Mouse (Mus musculus) embryonic stem cell, embryonic (primary cell): ENCODE results near the gene Mpig6b.

Experiments
- CTCF ChIA-PET, 4 experiments: fragments of 300-600 bp in 2 of 4; fragments of 350-600 bp in 2 of 4; sonication (Branson Sonifier 250); formaldehyde crosslinking; loops; one replicate each; lab custom pipeline; 2022; ENCODE audit warnings: inconsistent platforms in 2 of 4; lab: Charles Lee
- POLR2A ChIA-PET, 4 experiments: fragments of 300-600 bp in 2 of 4; fragments of 350-600 bp in 2 of 4; sonication (Branson Sonifier 250); formaldehyde crosslinking; loops; one replicate each; lab custom pipeline; 2022; ENCODE audit warnings: antibody characterized with exemption in 4 of 4, inconsistent platforms in 1 of 4; lab: Charles Lee

The Mpig6b gene

DNA sequence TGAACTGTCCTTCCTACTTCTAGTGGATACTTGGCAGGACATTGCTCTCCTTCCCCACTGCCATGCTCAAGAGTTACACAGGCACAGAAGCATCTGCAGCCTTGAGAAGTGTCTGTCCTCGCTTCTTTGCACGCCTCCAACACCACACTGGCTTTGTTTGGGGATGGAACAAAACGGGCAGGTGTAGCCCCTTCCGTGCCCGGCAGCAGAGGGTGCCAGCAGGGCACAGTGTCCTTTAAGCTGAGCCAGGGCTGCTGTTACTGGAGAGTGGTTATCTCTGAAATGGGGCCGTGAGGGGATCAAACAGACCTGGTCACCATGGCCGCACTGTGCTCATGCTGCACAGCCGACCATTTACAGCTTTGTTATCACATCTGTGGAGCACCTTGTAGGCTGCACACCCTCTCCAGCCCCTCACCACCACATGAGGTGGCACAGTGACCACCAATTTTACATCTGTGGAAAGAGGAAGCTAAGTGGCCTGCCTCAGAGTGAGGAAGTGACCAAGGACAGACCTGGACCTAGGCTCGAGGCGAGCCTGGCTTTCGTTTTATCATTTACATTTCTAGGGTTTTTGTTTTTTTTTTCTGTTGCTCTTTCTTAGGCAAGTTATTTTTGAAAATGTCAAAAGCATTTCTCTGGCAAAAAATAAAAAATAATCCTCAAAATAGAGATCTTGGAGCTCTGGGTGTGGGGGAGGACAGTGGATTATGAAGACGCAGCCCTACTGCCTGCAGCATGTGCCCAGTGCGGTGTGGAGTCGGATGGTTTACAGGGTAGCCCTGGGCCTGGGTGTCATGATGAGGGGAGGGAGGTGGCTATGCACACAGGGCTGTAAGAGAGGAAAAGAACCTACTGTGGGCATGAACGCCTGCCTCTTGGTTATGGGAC lies 28.7 kb upstream of the Mpig6b start:
- POLR2A ChIA-PET: interaction anchor here in 3 of 4 experiments (0.7 to 1.6 kb wide), 8 partner anchors 11 to 143 kb away, joined by 3 to 4 read pairs (median 3); partner anchors contain the start of genes Csnk2b (in 1 of the 3), Ddah2 (in 1 of the 3), Gpank1 (in 1 of the 3) and Ly6g6e (in 1 of the 3)
- CTCF ChIA-PET: no interaction called here

DNA sequence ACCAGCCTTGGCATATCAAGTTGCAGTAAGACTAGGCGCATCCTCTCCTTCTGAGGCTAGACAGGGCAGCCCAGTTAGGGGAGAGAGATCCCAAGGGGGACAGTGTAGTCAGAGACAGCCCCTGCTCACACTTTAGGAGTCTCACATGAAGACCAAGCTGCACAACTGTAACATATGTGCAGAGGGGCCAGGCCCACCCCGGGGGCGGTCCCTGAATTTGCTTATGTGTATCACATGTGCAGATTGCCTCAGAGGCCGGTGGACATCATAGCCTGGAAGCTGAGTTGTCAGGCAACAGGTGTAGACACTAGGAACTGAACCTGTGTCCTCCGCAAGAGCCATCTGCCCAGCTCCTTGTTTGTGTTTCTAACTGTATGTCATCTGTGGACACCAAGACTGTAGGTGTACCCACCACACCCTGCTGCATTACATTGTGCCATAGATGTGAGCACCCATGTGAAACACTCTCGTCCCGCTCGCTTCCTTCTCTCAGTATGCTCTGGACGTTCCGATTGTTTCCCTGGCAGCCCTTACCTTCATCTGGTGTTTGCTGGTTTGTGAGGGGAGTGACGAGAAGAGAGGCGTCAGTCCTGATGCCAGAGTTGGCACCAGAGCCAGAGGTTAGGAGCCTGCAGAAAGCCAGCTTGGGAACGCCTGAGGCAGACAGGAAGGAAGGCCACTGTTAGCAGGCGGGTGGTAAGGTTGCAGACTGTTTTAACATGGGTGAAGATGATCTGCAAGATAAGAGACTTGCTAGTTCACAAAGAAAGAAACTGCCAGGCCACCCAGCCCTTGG lies 26.6 kb upstream of the Mpig6b start:
- POLR2A ChIA-PET: interaction anchor here in 2 of 4 experiments (0.5 to 1.5 kb wide), 3 partner anchors 14 to 140 kb away, joined by 3 read pairs; no protein-coding TSS in a partner anchor
- CTCF ChIA-PET: interaction anchor here in 2 of 4 experiments (0.6 to 1.0 kb wide), 2 partner anchors 76 kb away, joined by 3 read pairs; no protein-coding TSS in a partner anchor

GRCm38 (mm10) chr17:35090166-35090932 lies 24.4 kb upstream of the Mpig6b start:
- CTCF ChIA-PET: interaction anchor here in 2 of 4 experiments (0.7 to 1.1 kb wide), 2 partner anchors 78 to 79 kb away, joined by 3 read pairs; no protein-coding TSS in a partner anchor
- POLR2A ChIA-PET: interaction anchor here in 1 of 4 experiments (0.6 to 3.1 kb wide), 4 partner anchors 10 to 64 kb away, joined by 3 to 11 read pairs (median 4); partner anchors contain the start of genes Csnk2b, Gpank1 and Ly6g6e

GRCm38 (mm10) chr17:35088825-35089644 lies 23.1 kb upstream of the Mpig6b start, which contains the start of gene Abhd16a:
Gene Abhd16a, plus strand, starts transcription at chr17:35089263.
- POLR2A ChIA-PET: interaction anchor here (0.6 to 3.1 kb wide), 31 partner anchors 8 to 217 kb away, joined by 3 to 11 read pairs (median 3); partner anchors contain the start of genes Csnk2b (in 2 of the 4), Gpank1 (in 2 of the 4), D17H6S53E (in 1 of the 4) and Ddah2 (in 1 of the 4)
- CTCF ChIA-PET: interaction anchor here (0.6 to 4.7 kb wide), 32 partner anchors 9 to 952 kb away, joined by 3 to 28 read pairs (median 4); partner anchors contain the start of genes Ddah2 (in 2 of the 4), Ehmt2 (in 1 of the 4), Ly6g6d (in 1 of the 4) and Ly6g6e (in 1 of the 4)

DNA sequence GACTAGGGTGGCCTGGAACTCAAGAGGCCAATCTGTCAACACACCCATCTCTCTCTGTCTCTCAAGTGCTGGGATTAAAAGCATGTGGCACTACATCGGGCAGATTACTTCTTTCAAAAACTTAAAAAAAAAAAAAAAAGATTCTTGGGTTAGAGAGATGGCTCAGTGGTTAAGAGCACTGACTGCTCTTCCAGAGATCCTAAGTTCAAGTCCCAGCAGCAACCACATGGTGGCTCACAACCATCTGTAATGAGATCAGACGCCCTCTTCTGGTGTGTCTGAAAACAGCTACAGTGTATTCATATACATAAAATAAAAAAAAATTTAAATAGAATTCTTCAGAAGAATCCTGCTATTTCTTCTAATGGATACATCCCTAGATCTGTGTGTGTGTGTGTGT lies 22.2 kb upstream of the Mpig6b start:
- CTCF ChIA-PET: interaction anchor here (0.6 to 4.7 kb wide), 32 partner anchors 8 to 1100 kb away, joined by 3 to 28 read pairs (median 4); partner anchors contain the start of genes Ddah2 (in 2 of the 4), Ehmt2 (in 1 of the 4), Ly6g6d (in 1 of the 4) and Ly6g6e (in 1 of the 4)
- POLR2A ChIA-PET: interaction anchor here in 3 of 4 experiments (0.6 to 3.1 kb wide), 28 partner anchors 9 to 484 kb away, joined by 3 to 11 read pairs (median 4); partner anchors contain the start of genes Ly6g6e (in 2 of the 3), Agpat1 (in 1 of the 3), Ddah2 (in 1 of the 3) and Msh5 (in 1 of the 3)

DNA sequence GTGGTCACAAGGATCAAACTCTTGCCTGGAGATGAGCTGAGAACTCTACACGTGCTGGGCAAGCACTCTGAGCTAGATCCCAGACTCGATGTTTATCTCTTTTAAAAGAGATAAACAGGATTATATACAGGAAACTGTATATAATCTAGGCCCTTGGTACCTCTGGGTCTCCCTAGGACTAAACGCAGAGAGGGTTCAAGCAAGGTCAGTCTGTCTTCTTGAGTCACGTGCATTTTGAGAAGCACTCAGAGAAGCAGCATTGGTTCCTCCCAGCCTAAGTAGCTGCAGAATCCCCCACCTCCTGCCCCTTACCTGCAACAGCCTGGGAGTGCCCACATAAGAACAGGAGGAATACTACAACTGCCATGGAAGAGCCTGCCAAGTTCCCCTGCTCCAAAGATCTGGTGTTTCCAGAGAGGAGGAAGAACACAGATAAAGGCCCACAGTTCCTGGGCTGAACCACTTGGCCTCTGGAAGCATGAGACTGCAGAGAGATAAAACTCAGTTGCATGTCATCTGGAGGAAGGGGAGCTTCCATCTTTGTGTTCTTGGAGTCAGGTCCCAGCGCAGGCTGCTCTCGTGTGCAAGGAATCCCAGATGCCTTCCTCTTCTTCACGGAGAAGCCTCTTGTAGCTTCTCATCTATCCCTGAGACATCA lies 19.4 kb upstream of the Mpig6b start, which contains the start of gene Ly6g6f:
Gene Ly6g6f, minus strand, starts transcription at position 403 of the 658 bp plus-strand sequence.
- ChIA-PET POLR2A (interaction anchor here in 3 of 4 experiments (0.6 to 2.4 kb wide), 17 partner anchors 8 to 203 kb away, joined by 3 to 14 read pairs (median 3); partner anchors contain the start of genes Ly6g6e (in 2 of the 3), Ddx39b (in 1 of the 3), Gm20547 (in 1 of the 3) and Gpank1 (in 1 of the 3)), CTCF (interaction anchor here in 2 of 4 experiments (0.6 to 4.7 kb wide), 4 partner anchors 12 to 682 kb away, joined by 3 to 28 read pairs (median 4); no protein-coding TSS in a partner anchor)

- ChIA-PET POLR2A (interaction anchor here in 3 of 4 experiments (0.7 to 2.1 kb wide), 7 partner anchors 10 to 170 kb away, joined by 3 to 5 read pairs (median 4); partner anchors contain the start of genes Ddx39b (in 1 of the 3) and Msh5 (in 1 of the 3)), CTCF (interaction anchor here in 2 of 4 experiments (0.6 to 1.6 kb wide), 3 partner anchors 13 to 402 kb away, joined by 3 to 6 read pairs (median 3); no protein-coding TSS in a partner anchor)
These were observed 18.0 kb upstream of the Mpig6b start for GRCm38 (mm10) chr17:35083929-35084497.

DNA sequence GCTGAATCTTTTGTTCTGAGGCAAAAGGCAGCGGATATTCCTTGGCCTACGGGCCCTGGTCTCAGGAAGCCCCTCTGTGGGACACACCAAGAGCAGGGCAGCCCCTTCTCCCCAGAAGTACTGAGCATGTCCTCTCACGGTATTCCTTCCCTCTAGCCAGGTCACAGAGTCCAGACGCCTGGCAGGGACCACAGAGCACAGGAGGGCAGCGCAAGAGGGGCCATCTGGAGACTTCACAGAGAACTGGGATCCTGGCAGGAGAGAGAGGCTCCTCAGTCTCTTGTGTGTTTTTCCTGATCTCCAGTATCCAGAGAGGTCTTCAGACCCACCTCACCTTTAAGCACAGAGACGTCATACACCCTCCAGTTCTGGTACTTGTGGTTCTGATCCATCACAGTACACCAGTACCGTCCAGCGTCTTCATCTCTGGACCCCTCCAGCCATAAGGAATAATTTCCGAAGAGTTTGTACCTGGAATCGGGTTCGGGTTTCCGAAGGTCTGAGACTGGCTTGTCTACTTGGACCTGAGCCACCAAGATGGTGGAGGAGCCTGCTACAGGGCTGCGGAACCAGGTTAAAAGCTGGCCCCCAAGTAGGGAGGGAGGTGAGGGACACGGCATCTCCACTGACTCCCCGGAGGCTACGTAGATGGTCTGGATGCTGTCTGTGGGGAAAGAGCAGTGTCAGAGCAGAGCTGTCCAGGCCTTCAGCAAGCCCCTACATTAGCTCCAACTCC lies 17.0 kb upstream of the Mpig6b start:
- POLR2A ChIA-PET: interaction anchor here in 3 of 4 experiments (0.7 to 1.5 kb wide), 5 partner anchors 11 to 158 kb away, joined by 3 to 4 read pairs (median 4); partner anchors contain the start of gene Ddx39b (in 1 of the 3)

DNA sequence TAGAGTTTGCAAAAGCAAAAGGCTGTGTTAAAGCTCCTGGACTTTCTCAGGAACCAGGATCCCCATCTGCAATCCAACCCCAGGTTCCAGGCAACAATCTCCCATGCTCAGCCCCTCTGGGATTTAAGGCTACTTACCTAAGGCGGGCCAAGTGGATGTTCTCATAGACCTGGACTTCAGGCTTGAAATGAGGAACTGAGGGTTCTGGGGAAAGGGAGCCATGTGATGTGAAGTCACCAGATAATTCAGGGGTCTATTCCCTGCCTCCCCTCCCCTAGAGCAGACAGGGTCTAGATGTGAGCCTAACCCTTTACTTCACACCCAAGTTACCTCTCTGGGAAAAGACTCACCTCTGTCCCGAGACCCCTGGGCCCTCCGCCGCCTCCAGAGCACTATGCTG lies 14.7 kb upstream of the Mpig6b start:
- POLR2A ChIA-PET: interaction anchor here in 2 of 4 experiments (1.2 to 2.1 kb wide), 4 partner anchors 9 to 128 kb away, joined by 4 to 7 read pairs (median 5); partner anchors contain the start of gene Ddah2 (in 1 of the 2)
- CTCF ChIA-PET: interaction anchor here in 1 of 4 experiments (0.6 to 1.1 kb wide), 3 partner anchors 9 to 164 kb away, joined by 3 to 4 read pairs (median 3); no protein-coding TSS in a partner anchor

More for the DNA sequence above, 17.0 kb upstream of the Mpig6b start:
- CTCF ChIA-PET: interaction anchor here in 2 of 4 experiments (0.5 to 1.6 kb wide), 4 partner anchors 14 to 810 kb away, joined by 3 to 6 read pairs (median 4); no protein-coding TSS in a partner anchor

- CTCF ChIA-PET: interaction anchor here in 3 of 4 experiments (0.6 to 1.9 kb wide), 6 partner anchors 8 to 174 kb away, joined by 3 to 6 read pairs (median 4); partner anchors contain the start of genes Abhd16a (in 1 of the 3) and Ddah2 (in 1 of the 3)
- POLR2A ChIA-PET: interaction anchor here in 3 of 4 experiments (0.8 to 2.5 kb wide), 7 partner anchors 9 to 128 kb away, joined by 3 to 10 read pairs (median 5); partner anchors contain the start of gene Ddah2 (in 2 of the 3)
These were observed 14.3 kb upstream of the Mpig6b start for GRCm38 (mm10) chr17:35080248-35080647.

GRCm38 (mm10) chr17:35079778-35080177 lies 13.8 kb upstream of the Mpig6b start:
- POLR2A ChIA-PET: interaction anchor here in 3 of 4 experiments (0.6 to 2.5 kb wide), 12 partner anchors 8 to 199 kb away, joined by 3 to 10 read pairs (median 4); partner anchors contain the start of gene Ddah2 (in 2 of the 3)
- CTCF ChIA-PET: interaction anchor here (0.6 to 1.9 kb wide), 6 partner anchors 9 to 274 kb away, joined by 3 to 6 read pairs (median 6); partner anchors contain the start of genes Abhd16a (in 1 of the 4), Ddah2 (in 1 of the 4) and Msh5 (in 1 of the 4)

DNA sequence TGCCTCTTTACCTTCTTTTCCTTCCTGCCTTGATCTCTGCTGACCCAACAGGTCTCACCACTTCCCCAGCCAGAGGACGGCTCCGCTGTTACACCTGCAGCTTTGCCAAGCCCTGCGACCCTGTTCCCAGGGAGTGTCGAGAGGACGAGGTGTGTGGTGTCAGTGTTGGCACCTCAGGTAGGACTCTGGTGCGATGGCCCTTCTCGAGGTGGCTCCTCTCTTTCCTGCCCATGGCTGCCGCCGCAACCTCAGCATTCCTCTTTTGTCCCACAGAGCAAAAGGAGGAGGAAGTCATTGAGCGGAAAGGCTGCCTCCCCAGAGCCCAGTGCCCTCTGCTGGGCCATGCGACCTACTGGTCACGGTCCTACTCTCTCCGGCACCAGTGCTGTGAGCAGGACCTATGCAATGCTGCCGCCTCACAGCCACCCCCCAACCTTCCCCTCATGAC lies 11.8 kb upstream of the Mpig6b start, which contains the start of gene Ly6g6d:
Gene Ly6g6d, minus strand, starts transcription at position 280 of the 448 bp plus-strand sequence.
- ChIA-PET CTCF (interaction anchor here in 2 of 4 experiments (0.6 to 3.0 kb wide), 4 partner anchors 11 to 431 kb away, joined by 4 to 13 read pairs (median 8); partner anchors contain the start of genes Abhd16a (in 1 of the 2) and Atf6b (in 1 of the 2)), POLR2A (interaction anchor here in 3 of 4 experiments (0.5 to 3.0 kb wide), 32 partner anchors 8 to 127 kb away, joined by 3 to 25 read pairs (median 5); partner anchors contain the start of genes Ddah2 (in 3 of the 3), Ly6g6f (in 3 of the 3), Abhd16a (in 2 of the 3) and Msh5 (in 2 of the 3))
